Mouse (Mus musculus): ENCODE data around the gene Krtap1-5. TPM values are rescaled to one million over a fixed set of nuclear protein-coding genes. Genes with fewer than 3 reads are reported as not detected.
"Not testable (repeated sequence)": the region's sequence is repeated elsewhere in the genome, so short reads cannot be mapped to it uniquely, and the experiment has no call there.

Gene Krtap1-5
- polyA plus RNA-seq (2016; fragmentation: Nextera tagmentation; extraction: Ambion mirVana): not detected in 2 replicates

DNA sequence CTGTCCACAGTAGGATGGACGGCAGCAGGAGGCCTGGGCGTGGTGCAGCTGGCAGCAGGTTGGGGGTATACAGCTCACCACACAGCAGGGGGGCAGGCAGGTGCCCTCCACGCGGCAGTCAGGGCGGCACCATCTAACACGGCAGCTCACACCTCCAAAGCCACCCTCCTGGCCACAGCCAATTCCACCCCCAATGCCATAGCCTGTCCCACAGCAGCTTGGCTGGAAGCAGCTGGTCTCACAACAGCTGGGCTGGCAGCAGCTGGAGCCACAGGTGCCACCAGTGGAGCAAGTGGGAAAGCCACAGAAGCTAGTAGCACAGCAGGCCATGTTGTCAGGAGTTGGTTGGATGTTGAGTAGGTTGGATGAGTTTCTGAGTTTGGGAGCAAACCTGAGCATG, at the start of gene Krtap1-5:
Gene Krtap1-5, minus strand, starts transcription at position 381 of the 400 bp plus-strand sequence.
- Histone ChIP-seq H3K4me3 (no peak within 1 kb of the TSS), H3K36me3 (no peaks in the 10 kb centered on the region), H3K27me3 (ENCODE audit: low read depth, poor library complexity, severe bottlenecking) (no peaks in the 10 kb centered on the region), H3K9me3 (replicated peaks) (no peaks in the 10 kb centered on the region), H3K27ac (no peak within 1 kb of the TSS), H3K4me1 (no peaks in the 10 kb centered on the region)
- no peak for DNase-seq (ENCODE audit: low spot score)
- WGBS: 89% methylated on average over 6 of the region's 6 CpGs

DNA sequence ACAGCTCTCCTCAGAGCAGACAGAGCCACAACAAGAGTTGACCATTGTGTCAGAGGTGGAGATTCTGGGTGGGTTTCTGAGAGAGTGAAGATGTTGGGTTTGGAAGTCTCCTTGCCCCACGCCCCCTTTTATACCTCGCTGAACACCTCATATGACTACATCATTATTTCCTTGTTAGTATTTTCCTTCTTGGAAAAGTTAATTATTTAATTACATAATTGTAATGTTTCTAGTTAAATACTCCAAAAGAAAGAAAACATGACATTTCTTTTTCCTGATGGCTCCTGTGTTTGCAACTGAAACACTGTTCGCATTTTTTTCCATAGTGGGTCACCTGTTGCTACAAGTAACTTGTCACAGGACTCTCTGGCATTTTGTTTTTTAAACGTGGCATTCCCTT, 47.3 kb upstream of the Krtap1-5 start, which contains the start of gene Krtap4-1:
Gene Krtap4-1, minus strand, starts transcription at position 101 of the 400 bp plus-strand sequence.
- DNase-seq (ENCODE audit: low spot score): no peak
- Histone ChIP-seq H3K27ac (no peak within 1 kb of the TSS), H3K27me3 (ENCODE audit: low read depth, poor library complexity, severe bottlenecking) (no peaks in the 10 kb centered on the region), H3K4me3 (no peak within 1 kb of the TSS), H3K36me3 (no peaks in the 10 kb centered on the region), H3K9me3 (replicated peaks) (no peaks in the 10 kb centered on the region), H3K4me1 (no peaks in the 10 kb centered on the region)
- 84% methylated on average over 4 of the region's 4 CpGs for WGBS

DNA sequence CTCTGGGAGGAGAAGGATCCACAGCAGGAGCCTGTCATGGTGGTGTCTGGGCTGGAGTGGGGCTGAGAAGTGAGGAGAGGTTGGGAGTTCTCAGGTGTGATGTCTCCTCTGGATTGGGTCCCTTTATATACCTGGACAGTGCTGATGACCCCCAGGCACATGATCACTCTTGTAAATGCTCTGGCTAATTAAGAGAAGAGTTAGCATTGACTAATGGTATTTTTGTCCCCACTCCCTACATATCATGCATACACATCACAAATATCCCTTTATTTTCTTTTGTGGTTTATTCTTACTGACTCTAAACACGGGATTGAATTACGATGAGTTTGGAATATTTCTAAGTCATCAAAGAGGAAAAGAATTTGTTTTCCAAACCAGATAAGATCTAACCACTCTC, 39.5 kb upstream of the Krtap1-5 start, which contains the start of gene Gm11562:
Gene Gm11562, minus strand, starts transcription at position 101 of the 400 bp plus-strand sequence.
- H3K9me3 ChIP-seq (replicated peaks): no peaks in the 10 kb centered on the region
- H3K36me3 ChIP-seq: no peaks in the 10 kb centered on the region
- H3K4me3 ChIP-seq: no peak within 1 kb of the TSS
- 93% methylated on average over 2 of the region's 2 CpGs for WGBS
- H3K4me1 ChIP-seq: no peaks in the 10 kb centered on the region
- no peaks in the 10 kb centered on the region for H3K27me3 ChIP-seq (ENCODE audit: low read depth, poor library complexity, severe bottlenecking)
- H3K27ac ChIP-seq: no peak within 1 kb of the TSS
- no peak for DNase-seq (ENCODE audit: low spot score)

DNA sequence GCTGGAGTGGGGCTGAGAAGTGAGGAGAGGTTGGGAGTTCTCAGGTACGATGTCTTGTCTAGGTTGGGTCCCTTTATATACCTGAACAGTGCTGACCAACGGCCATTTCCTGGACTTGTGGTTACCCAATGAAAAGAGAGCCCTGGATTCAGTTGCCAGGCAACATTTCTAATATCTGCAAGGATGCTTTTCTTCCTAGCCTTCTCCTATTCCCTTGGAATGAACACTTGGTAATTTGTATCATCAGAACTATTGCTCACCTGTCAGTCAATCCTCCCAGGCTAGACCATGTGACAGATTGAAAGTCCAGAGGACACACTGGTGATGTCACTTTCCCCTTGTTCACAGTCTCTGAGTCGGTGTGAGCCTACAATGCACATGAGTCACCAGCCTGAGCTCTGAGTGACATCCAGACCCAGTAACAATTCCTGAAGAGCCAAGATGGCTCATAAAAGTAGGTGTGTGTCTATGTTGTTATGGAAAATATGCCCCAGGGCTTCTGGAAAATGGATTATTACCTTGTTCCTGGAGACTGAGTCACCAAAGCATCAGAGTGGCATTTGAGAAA, 34.1 kb upstream of the Krtap1-5 start, which contains the start of gene Krtap2-4:
Gene Krtap2-4, minus strand, starts transcription at position 51 of the 568 bp plus-strand sequence.
- no peak within 1 kb of the TSS for H3K27ac ChIP-seq
- H3K27me3 ChIP-seq (ENCODE audit: low read depth, poor library complexity, severe bottlenecking): no peaks in the 10 kb centered on the region
- H3K4me3 ChIP-seq: no peak within 1 kb of the TSS
- no peaks in the 10 kb centered on the region for H3K4me1 ChIP-seq
- 80% methylated on average over 3 of the region's 3 CpGs for WGBS
- H3K9me3 ChIP-seq (replicated peaks): no peaks in the 10 kb centered on the region
- no peaks in the 10 kb centered on the region for H3K36me3 ChIP-seq
- DNase-seq (ENCODE audit: low spot score): no peak

DNA sequence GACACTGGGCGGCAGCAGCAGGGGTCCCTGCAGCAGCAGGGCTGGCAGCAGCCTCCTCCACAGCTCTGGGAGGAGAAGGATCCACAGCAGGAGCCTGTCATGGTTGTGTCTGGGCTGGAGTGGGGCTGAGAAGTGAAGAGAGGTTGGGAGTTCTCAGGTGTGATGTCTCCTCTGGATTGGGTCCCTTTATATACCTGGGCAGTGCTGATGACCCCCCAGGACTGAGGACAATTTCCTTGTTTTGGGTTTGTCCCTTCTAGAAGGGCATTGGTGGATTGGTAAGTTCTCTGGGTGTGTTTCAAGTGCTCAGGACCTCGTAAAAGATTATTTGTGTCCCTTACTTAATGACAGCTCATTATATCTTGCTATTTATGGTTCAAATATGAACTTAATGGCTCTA, 29.3 kb upstream of the Krtap1-5 start, which contains the start of gene Gm11937:
Gene Gm11937, minus strand, starts transcription at position 101 of the 400 bp plus-strand sequence.
- H3K27ac ChIP-seq; H3K9me3 ChIP-seq (replicated peaks); DNase-seq (ENCODE audit: low spot score); H3K4me1 ChIP-seq; H3K27me3 ChIP-seq (ENCODE audit: low read depth, poor library complexity, severe bottlenecking); H3K4me3 ChIP-seq; H3K36me3 ChIP-seq: not testable (repeated sequence)
- 72% methylated on average over 1 of the region's 2 CpGs for WGBS

DNA sequence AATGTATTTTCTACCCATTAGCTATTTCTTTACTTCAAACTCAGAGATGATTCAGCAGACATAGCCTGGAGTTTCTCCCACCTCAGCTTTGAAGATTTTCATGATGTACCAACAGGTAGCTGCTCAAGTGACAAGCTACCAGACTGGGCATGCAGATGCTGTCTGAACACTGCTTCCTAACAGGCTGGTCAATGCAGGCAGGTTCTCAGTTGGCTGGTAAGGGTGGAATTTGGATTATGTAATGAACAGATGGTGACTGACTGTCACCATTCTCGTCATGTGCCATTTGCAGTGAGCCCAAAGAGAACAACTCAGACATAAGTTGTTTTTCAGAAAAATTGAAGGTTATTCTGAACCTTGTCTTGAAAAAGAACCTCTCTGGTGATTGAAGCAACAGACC, 28.3 kb upstream of the Krtap1-5 start:
- no peaks in the 10 kb centered on the region for H3K36me3 ChIP-seq
- H3K9me3 ChIP-seq (replicated peaks): no peaks in the 10 kb centered on the region
- no peak overlapping the region for H3K4me3 ChIP-seq
- no peaks in the 10 kb centered on the region for H3K27me3 ChIP-seq (ENCODE audit: low read depth, poor library complexity, severe bottlenecking)
- no peak for DNase-seq (ENCODE audit: low spot score)
- no peaks in the 10 kb centered on the region for H3K4me1 ChIP-seq
- no peak overlapping the region for H3K27ac ChIP-seq
- 73% methylated on average over 1 of the region's 1 CpGs for WGBS

DNA sequence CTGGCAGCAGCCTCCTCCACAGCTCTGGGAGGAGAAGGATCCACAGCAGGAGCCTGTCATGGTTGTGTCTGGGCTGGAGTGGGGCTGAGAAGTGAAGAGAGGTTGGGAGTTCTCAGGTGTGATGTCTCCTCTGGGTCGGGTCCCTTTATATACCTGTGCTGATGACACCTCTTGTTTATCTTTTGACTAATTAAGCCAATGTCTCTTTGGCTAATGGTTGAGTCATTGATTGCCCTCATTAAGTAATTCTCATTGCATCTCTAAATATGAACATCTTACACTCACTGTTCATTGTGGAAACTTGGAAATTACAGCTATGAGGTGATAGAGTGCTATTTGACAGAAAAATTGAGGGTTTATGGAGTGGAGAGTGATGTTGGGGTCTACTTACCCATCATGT, 22.4 kb upstream of the Krtap1-5 start, which contains the start of gene Gm11938:
Gene Gm11938, minus strand, starts transcription at position 101 of the 400 bp plus-strand sequence.
- not testable (repeated sequence) for H3K4me1 ChIP-seq; H3K27me3 ChIP-seq (ENCODE audit: low read depth, poor library complexity, severe bottlenecking); H3K36me3 ChIP-seq; H3K27ac ChIP-seq; H3K9me3 ChIP-seq (replicated peaks); H3K4me3 ChIP-seq; DNase-seq (ENCODE audit: low spot score)
- 52% methylated on average over 1 of the region's 1 CpGs for WGBS

DNA sequence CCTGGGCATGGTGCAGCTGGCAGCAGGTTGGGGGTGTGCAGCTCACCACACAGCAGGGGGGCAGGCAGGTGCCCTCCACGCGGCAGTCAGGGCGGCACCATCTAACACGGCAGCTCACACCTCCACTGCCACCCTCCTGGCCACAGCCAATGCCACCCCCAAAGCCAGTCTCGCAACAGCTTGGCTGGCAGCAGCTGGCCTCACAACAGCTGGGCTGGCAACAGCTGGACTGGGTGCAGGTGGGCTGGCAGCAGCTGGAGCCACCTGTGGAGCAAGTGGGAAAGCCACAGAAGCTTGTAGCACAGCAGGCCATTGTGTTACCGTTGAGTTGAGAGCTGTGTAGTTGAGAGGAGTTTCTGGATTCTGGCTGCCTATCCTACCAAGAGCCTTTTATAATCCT, 16.9 kb upstream of the Krtap1-5 start, which contains the start of gene Krtap9-3:
Gene Krtap9-3, minus strand, starts transcription at position 364 of the 400 bp plus-strand sequence.
- DNase-seq (ENCODE audit: low spot score); H3K27ac ChIP-seq; H3K4me1 ChIP-seq; H3K36me3 ChIP-seq; H3K27me3 ChIP-seq (ENCODE audit: low read depth, poor library complexity, severe bottlenecking); H3K4me3 ChIP-seq; H3K9me3 ChIP-seq (replicated peaks): not testable (repeated sequence)
- whole genome bisulfite sequencing: 80% methylated on average over 6 of the region's 6 CpGs

DNA sequence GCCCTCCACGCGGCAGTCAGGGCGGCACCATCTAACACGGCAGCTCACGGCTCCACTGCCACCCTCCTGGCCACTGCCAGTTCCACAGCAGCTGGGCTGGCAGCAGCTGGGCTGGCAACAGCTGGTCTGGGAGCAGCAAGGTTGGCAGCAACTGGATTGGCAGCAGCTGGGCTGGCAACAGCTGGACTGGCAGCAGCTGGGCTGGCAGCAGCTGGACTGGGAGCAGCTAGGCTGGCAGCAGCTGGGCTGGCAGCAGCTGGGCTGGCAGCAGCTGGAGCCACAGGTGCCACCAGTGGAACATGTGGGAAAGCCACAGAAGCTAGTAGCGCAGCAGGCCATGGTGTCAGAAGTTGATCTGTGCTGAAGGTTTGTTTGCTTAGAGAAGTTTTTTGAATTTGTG, 10.2 kb upstream of the Krtap1-5 start, which contains the start of gene Krtap1-3:
Gene Krtap1-3, minus strand, starts transcription at position 359 of the 400 bp plus-strand sequence.
- H3K27me3 ChIP-seq (ENCODE audit: low read depth, poor library complexity, severe bottlenecking): no peaks in the 10 kb centered on the region
- no peak for DNase-seq (ENCODE audit: low spot score)
- H3K4me3 ChIP-seq: no peak within 1 kb of the TSS
- WGBS: 87% methylated on average over 6 of the region's 6 CpGs
- H3K9me3 ChIP-seq (replicated peaks): no peaks in the 10 kb centered on the region
- H3K27ac ChIP-seq: no peak within 1 kb of the TSS
- H3K36me3 ChIP-seq: no peaks in the 10 kb centered on the region
- H3K4me1 ChIP-seq: no peaks in the 10 kb centered on the region

DNA sequence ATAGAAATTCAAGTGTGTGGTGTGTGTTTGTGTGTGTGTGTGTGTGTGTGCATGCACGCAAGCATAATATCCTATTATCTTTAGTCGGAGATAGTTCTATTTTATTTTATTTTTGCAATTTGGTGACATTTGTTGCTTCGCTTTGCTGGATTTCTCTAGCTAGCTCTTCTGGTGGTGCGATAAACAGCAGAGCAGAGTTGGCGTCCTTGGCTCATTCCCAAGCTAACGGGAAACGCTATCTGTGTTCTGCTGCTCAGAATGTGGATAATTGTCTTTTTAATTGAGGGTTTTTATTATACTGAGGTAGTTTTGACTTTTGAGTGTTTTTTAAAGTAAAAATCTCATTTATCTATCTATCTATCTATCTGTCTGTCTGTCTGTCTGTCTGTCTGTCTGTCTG, 4.3 kb upstream of the Krtap1-5 start:
- DNase-seq (ENCODE audit: low spot score): no peak
- Histone ChIP-seq H3K9me3 (replicated peaks) (no peaks in the 10 kb centered on the region), H3K4me1 (no peaks in the 10 kb centered on the region), H3K36me3 (no peaks in the 10 kb centered on the region), H3K27ac (no peak overlapping the region), H3K27me3 (ENCODE audit: low read depth, poor library complexity, severe bottlenecking) (no peaks in the 10 kb centered on the region), H3K4me3 (no peak overlapping the region)
- 95% methylated on average over 7 of the region's 7 CpGs for WGBS

DNA sequence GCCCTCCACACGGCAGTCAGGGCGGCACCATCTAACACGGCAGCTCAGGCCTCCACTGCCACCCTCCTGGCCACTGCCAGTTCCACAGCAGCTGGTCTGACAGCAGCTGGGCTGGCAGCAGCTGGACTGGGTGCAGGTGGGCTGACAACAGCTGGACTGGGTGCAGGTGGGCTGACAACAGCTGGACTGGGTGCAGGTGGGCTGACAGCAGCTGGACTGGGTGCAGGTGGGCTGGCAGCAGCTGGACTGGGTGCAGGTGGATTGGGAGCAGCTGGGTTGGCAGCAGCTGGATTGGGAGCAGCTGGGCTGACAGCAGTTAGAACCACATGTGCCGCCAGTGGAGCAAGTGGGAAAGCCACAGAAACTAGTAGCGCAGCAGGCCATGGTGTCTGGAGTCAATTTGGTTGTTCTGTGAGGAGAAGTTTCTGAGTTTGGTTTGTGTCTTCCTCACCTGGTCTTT, 2.5 kb upstream of the Krtap1-5 start, which contains the start of gene Krtap1-4:
Gene Krtap1-4, minus strand, starts transcription at position 410 of the 460 bp plus-strand sequence.
- Histone ChIP-seq H3K27ac (no peak within 1 kb of the TSS), H3K9me3 (replicated peaks) (no peaks in the 10 kb centered on the region), H3K4me3 (no peak within 1 kb of the TSS), H3K27me3 (ENCODE audit: low read depth, poor library complexity, severe bottlenecking) (no peaks in the 10 kb centered on the region), H3K36me3 (no peaks in the 10 kb centered on the region), H3K4me1 (no peaks in the 10 kb centered on the region)
- WGBS: 75% methylated on average over 5 of the region's 5 CpGs
- DNase-seq (ENCODE audit: low spot score): no peak

DNA sequence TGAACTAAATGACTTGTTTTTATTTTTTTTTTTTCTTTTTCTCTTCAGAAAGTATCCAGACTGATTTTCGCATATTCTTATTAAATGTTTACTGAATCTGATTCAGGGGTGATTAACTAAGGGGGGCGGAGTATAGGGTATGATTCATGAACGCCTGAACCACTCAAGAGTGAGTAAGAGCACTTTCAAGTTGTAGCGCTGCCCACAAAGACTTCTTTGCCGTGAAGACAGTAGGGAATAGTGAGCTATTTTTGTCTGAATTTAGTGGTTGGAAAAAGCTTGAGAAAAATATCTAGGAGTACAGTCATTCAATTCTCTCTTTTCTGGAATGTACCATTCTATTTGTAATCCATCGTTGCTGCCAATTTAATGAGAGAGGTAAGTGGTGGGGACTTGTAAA, 748 bp upstream of the Krtap1-5 start:
- WGBS: 88% methylated on average over 6 of the region's 6 CpGs
- Histone ChIP-seq H3K9me3 (replicated peaks) (no peaks in the 10 kb centered on the region), H3K4me3 (no peak overlapping the region), H3K27ac (no peak overlapping the region), H3K4me1 (no peaks in the 10 kb centered on the region), H3K36me3 (no peaks in the 10 kb centered on the region), H3K27me3 (ENCODE audit: low read depth, poor library complexity, severe bottlenecking) (no peaks in the 10 kb centered on the region)
- DNase-seq (ENCODE audit: low spot score): no peak

DNA sequence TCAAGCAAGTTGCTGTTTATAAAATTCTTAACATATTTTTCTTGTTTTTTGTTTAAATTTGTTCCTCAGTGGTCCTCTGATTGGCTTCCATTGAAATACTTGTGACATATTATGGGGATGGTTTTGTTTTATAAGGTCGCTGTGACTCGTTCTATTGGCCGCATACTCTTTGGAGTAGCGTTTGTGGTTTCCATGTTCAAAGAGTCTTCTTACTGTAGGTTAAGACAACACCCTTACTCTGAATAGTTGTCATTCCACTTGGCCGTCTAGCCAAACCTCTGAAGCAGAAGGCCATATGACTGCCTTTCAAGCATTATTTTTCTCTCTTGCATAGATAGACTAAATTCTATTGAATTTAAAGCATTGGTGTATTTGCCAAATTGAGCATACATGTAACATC, 235 bp upstream of the Krtap1-5 start:
- H3K27ac ChIP-seq: no peak overlapping the region
- WGBS: 95% methylated on average over 5 of the region's 5 CpGs
- H3K4me3 ChIP-seq: no peak overlapping the region
- no peaks in the 10 kb centered on the region for H3K9me3 ChIP-seq (replicated peaks)
- no peak for DNase-seq (ENCODE audit: low spot score)
- no peaks in the 10 kb centered on the region for H3K36me3 ChIP-seq
- no peaks in the 10 kb centered on the region for H3K4me1 ChIP-seq
- H3K27me3 ChIP-seq (ENCODE audit: low read depth, poor library complexity, severe bottlenecking): no peaks in the 10 kb centered on the region

Data from limb, embryonic 10.5 days (tissue).